Mouse (Mus musculus) intestine, postnatal 0 days (tissue): ENCODE data around the gene Pih1d1. TPM values are rescaled to one million over a fixed set of nuclear protein-coding genes. Genes with fewer than 3 reads are reported as not detected.

ENCODE experiments used
- ATAC-seq: fragments of 200-750 bp; cut with Nextera tagmentation; 2 replicates; pipeline ENCODE4 v1.8.0; 2017; ENCODE audit warnings: mild to moderate bottlenecking, moderate TSS enrichment, moderate library complexity
- H3K27ac ChIP-seq: fragments of 300-500 bp; sonication (generic); 2 replicates; pipeline ENCODE4 v1.5.1; 2014; ENCODE audit warnings: mild to moderate bottlenecking, low read depth, low read length, moderate library complexity
- H3K27me3 ChIP-seq: fragments of 300-500 bp; sonication (generic); replicated peaks from 2 replicates; pipeline ENCODE4 v1.6.1; 2014; ENCODE audit warnings: low read length, mixed read lengths; ENCODE audit not compliant: control insufficient read depth, insufficient read depth
- H3K36me3 ChIP-seq: fragments of 300-500 bp; sonication (generic); 2 replicates; pipeline ENCODE4 v1.6.1; 2014; ENCODE audit warnings: mild to moderate bottlenecking, moderate library complexity; ENCODE audit not compliant: control insufficient read depth, insufficient read depth
- H3K4me1 ChIP-seq: fragments of 300-500 bp; sonication (generic); replicated peaks from 2 replicates; pipeline ENCODE4 v1.6.1; 2014; ENCODE audit warnings: antibody characterized with exemption, low read length, mixed read lengths; ENCODE audit not compliant: control insufficient read depth, insufficient read depth
- H3K4me2 ChIP-seq: fragments of 300-500 bp; sonication (generic); replicated peaks from 2 replicates; pipeline ENCODE4 v1.6.1; 2014; ENCODE audit warnings: low read depth, mild to moderate bottlenecking, moderate library complexity
- H3K4me3 ChIP-seq: fragments of 300-500 bp; sonication (generic); 2 replicates; pipeline ENCODE4 v1.5.1; 2014; ENCODE audit warnings: low read depth, low read length
- H3K9ac ChIP-seq: fragments of 300-500 bp; sonication (generic); 2 replicates; pipeline ENCODE4 v1.6.1; 2014; ENCODE audit warnings: mild to moderate bottlenecking, low read depth, low read length
- H3K9me3 ChIP-seq: fragments of 300-500 bp; sonication (generic); 2 replicates; pipeline ENCODE4 v1.6.1; 2016; ENCODE audit warnings: mixed run types; ENCODE audit not compliant: control insufficient read depth
- CTCF ChIP-seq: sonication (generic); IDR thresholded peaks from 2 replicates; pipeline ENCODE4 v1.5.1; 2016; ENCODE audit warnings: low read depth, mild to moderate bottlenecking, control low read depth, antibody characterized with exemption, moderate library complexity
- WGBS: fragments of 180-500 bp; shearing (Covaris S2); extraction: QIAGEN DNeasy Blood & Tissue Kit; methylation state at CpG from one replicate; pipeline ENCODE4 v1.1.7; 2014; 5-methylcytosine and 5-hydroxymethylcytosine counted together
- polyA plus RNA-seq: library from polyadenylated mRNA; unstranded; fragments of >200 nt; fragmentation: Nextera tagmentation; extraction: Ambion mirVana; gene quantifications from 2 replicates; pipeline ENCODE4 v1.2.1, GENCODE M21; 2015

Gene Pih1d1
- polyA plus RNA-seq, 1 experiment from 2014 or later = 64.7 TPM

DNA sequence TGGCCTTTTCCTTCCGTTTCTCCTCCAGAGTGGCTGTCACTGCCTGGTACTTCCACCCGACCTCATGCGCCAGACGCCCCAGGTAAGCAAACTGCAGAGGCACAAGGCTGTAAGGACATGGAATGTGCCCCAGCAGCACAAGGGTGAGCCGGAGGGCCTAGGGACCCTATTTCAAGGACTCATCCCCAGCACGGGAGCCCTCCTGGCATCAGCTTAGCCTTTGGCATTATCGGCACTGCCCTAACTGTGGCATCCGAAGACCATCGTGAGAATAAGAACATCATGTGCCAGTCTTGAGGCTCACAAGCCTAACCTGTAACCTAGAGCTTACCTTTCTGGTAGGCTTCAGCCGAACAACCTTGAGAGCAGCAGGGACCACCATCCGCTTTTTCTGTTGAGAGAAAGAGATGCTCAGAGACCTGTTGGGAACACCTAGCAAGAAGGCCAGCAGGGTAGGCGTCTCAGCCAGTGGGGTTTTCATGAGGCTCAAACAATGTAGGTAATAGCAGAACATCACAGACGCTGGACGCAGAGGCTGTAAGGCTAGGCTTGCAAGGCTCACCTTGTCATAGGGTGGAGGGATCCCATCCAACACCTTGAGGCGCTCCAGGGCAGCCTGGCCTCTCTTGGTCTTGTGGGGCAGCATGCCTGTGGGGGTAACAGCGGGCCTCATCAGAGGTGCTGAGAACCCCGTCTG lies 27.8 kb upstream of the Pih1d1 start:
- no peak for ATAC-seq

DNA sequence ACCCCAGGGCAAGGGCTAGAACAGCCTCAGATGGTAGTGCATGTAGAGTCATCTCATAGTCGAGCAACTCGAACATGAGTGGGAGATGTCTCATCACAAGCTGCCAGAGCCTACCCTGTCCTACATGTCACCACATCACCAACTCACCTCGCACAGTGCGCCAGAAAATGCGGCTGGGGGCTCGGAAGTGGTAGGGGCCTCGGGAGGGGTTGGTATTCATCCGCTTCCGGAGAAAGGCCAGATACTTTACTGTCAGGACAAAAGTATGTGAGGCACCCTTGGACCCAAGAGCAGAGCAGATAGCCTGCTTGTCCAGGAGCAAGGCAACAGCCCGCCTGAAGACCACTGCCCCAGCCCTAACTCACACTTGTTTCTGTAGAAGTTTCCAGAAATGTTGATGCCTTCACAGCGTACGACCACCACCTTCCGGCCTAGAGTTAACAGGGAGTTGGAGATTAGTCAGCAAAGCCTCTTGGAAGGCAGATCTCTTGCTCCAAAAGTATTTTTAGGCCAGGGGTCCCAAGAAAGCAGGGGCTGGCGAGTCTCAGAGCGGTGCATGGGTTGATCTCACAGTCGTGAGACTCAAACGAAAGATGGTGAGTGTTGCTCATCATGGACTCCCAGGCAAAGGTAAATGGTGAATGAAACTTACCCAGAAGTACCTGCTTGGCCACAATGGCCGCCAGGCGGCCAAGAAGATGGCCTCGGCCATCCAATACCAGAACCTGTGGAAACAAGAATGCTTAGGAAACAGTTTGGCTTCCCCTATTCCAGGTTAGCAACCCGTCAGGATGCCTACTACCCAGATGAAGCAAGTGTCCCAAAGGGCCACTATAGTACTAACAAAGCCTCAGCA lies 27.0 kb upstream of the Pih1d1 start:
- Histone ChIP-seq H3K4me1 (peaks cover 3% of the 10 kb centered on the region; the same call in 1 of the 2 replicates), H3K27ac (peak overlapping the region; percentile 66), H3K4me2 (peak overlapping the region; percentile 83), H3K4me3 (peak overlapping the region; percentile 93), H3K9ac (peak overlapping the region; percentile 93), H3K27me3 (no peaks in the 10 kb centered on the region), H3K36me3 (peaks cover 32% of the 10 kb centered on the region), H3K9me3 (no peaks in the 10 kb centered on the region)
- TF ChIP-seq CTCF = peak; percentile 56
- ATAC-seq = no peak
- 26% methylated on average over 21 of the region's 21 CpGs for WGBS

More for the DNA sequence above, 27.8 kb upstream of the Pih1d1 start:
- H3K4me2 ChIP-seq = peak overlapping the region; percentile 83
- H3K9ac ChIP-seq = peak overlapping the region; percentile 93; the same call in 1 of the 2 replicates
- peak overlapping the region; percentile 93; the same call in 1 of the 2 replicates for H3K4me3 ChIP-seq
- H3K4me1 ChIP-seq = peaks cover 5% of the 10 kb centered on the region; the same call in 1 of the 2 replicates
- peaks cover 40% of the 10 kb centered on the region for H3K36me3 ChIP-seq
- 54% methylated on average over 17 of the region's 17 CpGs for WGBS
- no peaks in the 10 kb centered on the region for H3K9me3 ChIP-seq
- TF ChIP-seq CTCF = no peak
- H3K27ac ChIP-seq = peak overlapping the region; percentile 66
- H3K27me3 ChIP-seq = no peaks in the 10 kb centered on the region

DNA sequence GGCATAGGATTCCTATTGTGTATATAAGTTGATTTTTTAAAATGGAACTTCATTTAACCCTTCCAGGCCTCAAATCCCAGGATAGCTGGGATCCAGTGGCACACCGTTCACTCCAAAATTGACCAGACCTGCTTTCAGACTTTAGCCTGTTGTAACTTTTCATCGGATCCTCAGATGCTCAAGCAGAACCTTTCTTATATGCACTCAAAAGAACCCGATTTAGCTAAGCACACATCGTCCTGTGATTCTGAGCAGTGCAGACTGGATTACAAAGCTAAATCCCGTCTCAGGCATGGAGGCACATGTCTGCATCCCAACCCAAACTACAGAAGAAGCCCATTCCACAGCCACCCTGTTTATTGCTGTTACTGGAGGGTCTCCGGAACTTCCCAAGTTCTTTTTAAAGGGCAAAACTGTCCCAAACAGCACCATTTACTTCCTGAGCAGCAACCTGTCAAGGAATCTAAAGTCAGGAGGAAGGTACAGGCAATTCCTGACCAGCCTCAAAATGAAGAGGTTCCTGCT lies 26.3 kb upstream of the Pih1d1 start:
- H3K9ac ChIP-seq = peak overlapping the region; percentile 93
- under 1% methylated on average over 6 of the region's 6 CpGs for WGBS
- H3K4me2 ChIP-seq = peak overlapping the region; percentile 83
- peaks cover 3% of the 10 kb centered on the region; the same call in 1 of the 2 replicates for H3K4me1 ChIP-seq
- no peaks in the 10 kb centered on the region for H3K9me3 ChIP-seq
- H3K36me3 ChIP-seq = peaks cover 26% of the 10 kb centered on the region
- H3K27me3 ChIP-seq = no peaks in the 10 kb centered on the region
- peak overlapping the region; percentile 93 for H3K4me3 ChIP-seq
- no peak for TF ChIP-seq CTCF
- ATAC-seq = no peak
- H3K27ac ChIP-seq = peak overlapping the region; percentile 86

DNA sequence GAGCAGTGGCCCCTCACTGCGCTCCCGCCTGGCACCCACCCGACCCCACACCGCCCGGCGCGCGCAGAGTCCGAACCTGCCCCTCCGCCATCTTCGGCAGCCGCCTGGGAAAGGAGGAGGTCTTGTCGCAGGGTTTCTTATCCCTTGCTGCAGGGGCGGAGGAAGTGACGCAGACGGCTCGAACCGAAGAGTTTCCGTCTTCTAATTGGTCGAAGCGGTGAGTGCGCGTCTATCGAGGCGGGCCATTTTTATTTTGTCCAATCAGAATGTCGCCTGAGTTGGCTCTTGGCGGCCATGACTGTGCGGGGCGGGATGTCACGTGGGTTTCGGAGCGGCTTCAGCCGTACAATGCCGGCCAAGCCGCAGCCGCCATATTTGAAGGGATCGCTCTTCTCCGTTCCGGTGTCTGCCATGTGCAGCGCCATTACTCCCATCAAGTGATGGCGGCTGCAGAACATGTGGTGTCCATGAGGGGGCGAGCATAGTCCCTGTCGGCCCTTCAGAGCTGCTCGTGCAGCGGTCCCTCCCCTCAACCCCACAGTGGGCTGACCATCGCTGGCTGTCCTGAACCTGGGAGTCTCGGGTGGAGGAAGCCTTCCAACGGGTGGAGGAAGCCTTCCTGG lies 25.4 kb upstream of the Pih1d1 start, which contains the start of gene Rpl13a:
Gene Rpl13a (minus strand): TSS at position 138 of the 623 bp plus-strand sequence.
- Histone ChIP-seq H3K4me1 (peaks cover 3% of the 10 kb centered on the region; the same call in 1 of the 2 replicates), H3K9me3 (no peaks in the 10 kb centered on the region), H3K36me3 (peaks cover 23% of the 10 kb centered on the region), H3K4me3 (peak within 1 kb of the TSS; percentile 93), H3K4me2 (peak within 1 kb of the TSS; percentile 85), H3K27me3 (no peaks in the 10 kb centered on the region), H3K9ac (peak within 1 kb of the TSS; percentile 93), H3K27ac (peak within 1 kb of the TSS; percentile 86)
- ATAC-seq = peak; percentile 88
- WGBS = under 1% methylated on average over 48 of the region's 48 CpGs
- peak; percentile 91 for TF ChIP-seq CTCF

DNA sequence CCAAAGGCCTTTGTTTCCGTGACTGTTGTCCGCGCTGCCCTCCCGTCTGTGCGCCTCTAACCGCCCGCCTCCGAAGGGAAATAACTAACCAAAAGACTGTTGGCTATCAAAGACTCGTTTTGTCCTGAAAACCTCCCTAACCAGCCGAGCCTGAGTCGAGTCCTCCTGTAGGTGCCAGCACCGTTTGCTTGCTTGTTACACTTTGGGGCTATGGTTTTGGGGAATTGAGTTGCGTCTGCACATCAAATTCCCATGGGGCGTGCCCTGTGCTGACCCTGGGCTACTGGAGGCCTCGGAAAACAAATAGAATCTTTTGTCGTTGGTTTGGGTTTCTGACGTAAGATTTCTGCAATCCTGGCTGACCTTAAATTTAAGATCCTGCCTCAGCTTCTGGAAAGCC lies 24.8 kb upstream of the Pih1d1 start:
- peak overlapping the region; percentile 93 for H3K4me3 ChIP-seq
- H3K9ac ChIP-seq = peak overlapping the region; percentile 32; the same call in 1 of the 2 replicates
- peak; percentile 0; the same call in 1 of the 2 replicates for ATAC-seq
- TF ChIP-seq CTCF = no peak
- peak overlapping the region; percentile 77 for H3K27ac ChIP-seq
- 1% methylated on average over 17 of the region's 17 CpGs for WGBS
- H3K4me1 ChIP-seq = peaks cover 3% of the 10 kb centered on the region; the same call in 1 of the 2 replicates
- H3K27me3 ChIP-seq = no peaks in the 10 kb centered on the region
- no peaks in the 10 kb centered on the region for H3K9me3 ChIP-seq
- H3K4me2 ChIP-seq = peak overlapping the region; percentile 85
- peaks cover 23% of the 10 kb centered on the region for H3K36me3 ChIP-seq
